Mouse (Mus musculus) 3134 (cell line): ENCODE data around the gene Kctd3.

Source experiments
- DNase-seq: peaks from one replicate; pipeline ENCODE4 v3.0.0-alpha.2; 2011; ENCODE audit warnings: low spot score; ENCODE audit not compliant: insufficient read length; ENCODE audit errors: extremely low read depth

Gene Kctd3

GRCm38 (mm10) chr1:189012846-189013586 lies 5.4 kb upstream of the Kctd3 start:
- DNase-seq, result no peak

GRCm38 (mm10) chr1:189010671-189011070 lies 3.0 kb upstream of the Kctd3 start:
- DNase-seq, result no peak

- DNase-seq, result no peak
Measured at GRCm38 (mm10) chr1:189007980-189008324, 311 bp upstream of the Kctd3 start.

- peak; percentile 30 for DNase-seq
Measured at GRCm38 (mm10) chr1:189006826-189007225, 815 bp downstream of the Kctd3 start.

- DNase-seq, result no peak
Measured at GRCm38 (mm10) chr1:189006267-189006666, 1.4 kb downstream of the Kctd3 start.

GRCm38 (mm10) chr1:189004774-189005173 lies 2.9 kb downstream of the Kctd3 start:
- no peak for DNase-seq

GRCm38 (mm10) chr1:189001815-189002214 lies 5.8 kb downstream of the Kctd3 start:
- no peak for DNase-seq

GRCm38 (mm10) chr1:188999981-189000380 lies 7.7 kb downstream of the Kctd3 start:
- DNase-seq, result no peak

GRCm38 (mm10) chr1:188997921-188998320 lies 9.7 kb downstream of the Kctd3 start:
- no peak for DNase-seq

GRCm38 (mm10) chr1:188993218-188993617 lies 14.4 kb downstream of the Kctd3 start:
- DNase-seq, result no peak

GRCm38 (mm10) chr1:188980050-188980449 lies 27.6 kb downstream of the Kctd3 start:
- no peak for DNase-seq

GRCm38 (mm10) chr1:188973926-188974325 lies 33.7 kb downstream of the Kctd3 start:
- no peak for DNase-seq

- no peak for DNase-seq
Measured at GRCm38 (mm10) chr1:188973078-188973477, 34.6 kb downstream of the Kctd3 start.

GRCm38 (mm10) chr1:188952501-188952900 lies 55.1 kb downstream of the Kctd3 start:
- no peak for DNase-seq

GRCm38 (mm10) chr1:188951091-188951490 lies 56.5 kb downstream of the Kctd3 start:
- no peak for DNase-seq

- DNase-seq, result no peak
Measured at GRCm38 (mm10) chr1:188948276-188948675, 59.4 kb downstream of the Kctd3 start.

- DNase-seq, result no peak
Measured at GRCm38 (mm10) chr1:188947794-188948193, 59.8 kb downstream of the Kctd3 start.

- no peak for DNase-seq
Measured at GRCm38 (mm10) chr1:188946849-188947248, 60.8 kb downstream of the Kctd3 start.

- DNase-seq, result no peak
Measured at GRCm38 (mm10) chr1:188945326-188945725, 62.3 kb downstream of the Kctd3 start.

GRCm38 (mm10) chr1:188937246-188937780 lies 70.3 kb downstream of the Kctd3 start:
- no peak for DNase-seq
